Mouse (Mus musculus) 3T3-L1 (cell line): ENCODE measurements around the gene Msh5.

Experiments
- DNase-seq: peaks from one replicate; pipeline ENCODE4 v3.0.0-alpha.2; 2015; ENCODE audit warnings: low read depth, low spot score

Msh5 gene

GRCm38 (mm10) chr17:35046681-35047455, at the start of gene Msh5:
TSS of gene Msh5 (minus strand) at chr17:35046745.
- DNase-seq = peak; percentile 97

- no peak for DNase-seq
These were observed 48.2 kb upstream of the Msh5 start for GRCm38 (mm10) chr17:35094475-35095365.

GRCm38 (mm10) chr17:35092403-35093198, 46.1 kb upstream of the Msh5 start:
- no peak for DNase-seq

- DNase-seq = peak; percentile 70
These were observed 43.8 kb upstream of the Msh5 start for GRCm38 (mm10) chr17:35090166-35090932.

- DNase-seq = peak; percentile 92
These were observed 42.5 kb upstream of the Msh5 start, which contains the start of gene Abhd16a for GRCm38 (mm10) chr17:35088825-35089644. TSS of gene Abhd16a (plus strand) at chr17:35089263.

GRCm38 (mm10) chr17:35088151-35088550, 41.6 kb upstream of the Msh5 start:
- peak; percentile 65 for DNase-seq

GRCm38 (mm10) chr17:35085208-35085865, 38.8 kb upstream of the Msh5 start, which contains the start of gene Ly6g6f:
TSS of gene Ly6g6f (minus strand) at chr17:35085610.
- DNase-seq = no peak

- DNase-seq = no peak
These were observed 37.5 kb upstream of the Msh5 start for GRCm38 (mm10) chr17:35083929-35084497.

GRCm38 (mm10) chr17:35082841-35083576, 36.5 kb upstream of the Msh5 start:
- DNase-seq = no peak

- DNase-seq = no peak
These were observed 34.2 kb upstream of the Msh5 start for GRCm38 (mm10) chr17:35080710-35081109.

GRCm38 (mm10) chr17:35080248-35080647, 33.7 kb upstream of the Msh5 start:
- DNase-seq = no peak

- no peak for DNase-seq
These were observed 33.2 kb upstream of the Msh5 start for GRCm38 (mm10) chr17:35079778-35080177.

- DNase-seq = no peak
These were observed 31.3 kb upstream of the Msh5 start, which contains the start of gene Ly6g6d for GRCm38 (mm10) chr17:35077786-35078233. TSS of gene Ly6g6d (minus strand) at chr17:35078065.

- DNase-seq = no peak
These were observed 30.7 kb upstream of the Msh5 start for GRCm38 (mm10) chr17:35077285-35077684.

GRCm38 (mm10) chr17:35076507-35077176, 30.1 kb upstream of the Msh5 start, which contains the start of gene Ly6g6e:
TSS of gene Ly6g6e (plus strand) at chr17:35076902.
- DNase-seq = no peak

GRCm38 (mm10) chr17:35074097-35074496, 27.6 kb upstream of the Msh5 start:
- DNase-seq = no peak

- DNase-seq = no peak
These were observed 24.9 kb upstream of the Msh5 start for GRCm38 (mm10) chr17:35071454-35071853.
